Mouse (Mus musculus) layer of hippocampus, postnatal 36 days (tissue): Measurements from ENCODE around the gene Gm4985. TPM values are rescaled to one million over a fixed set of nuclear protein-coding genes. Genes with fewer than 3 reads are reported as not detected.
"Not testable (repeated sequence)": the region's sequence is repeated elsewhere in the genome, so short reads cannot be mapped to it uniquely, and the experiment has no call there.

ENCODE experiments used
- DNase-seq, 2 experiments: peaks; one replicate each; pipeline ENCODE4 v3.0.0; 2022
- microRNA-seq, 2 experiments: library from miRNA; unstranded; fragments of <30 nt; microRNA quantifications; one replicate each; pipeline ENCODE4 v1.2.0; 2021
- total RNA-seq, 2 experiments: library from RNA; stranded (reverse); gene quantifications; 2 replicates each; pipeline ENCODE4 v1.2.3; 2021

Gene Gm4985
- not detected for total RNA-seq

- not testable (repeated sequence) for DNase-seq
Observed at GRCm38 (mm10) chrX:23958834-23959233, at the start of gene Gm4985. TSS of gene Gm4985 (minus strand) at chrX:23958934.

DNA sequence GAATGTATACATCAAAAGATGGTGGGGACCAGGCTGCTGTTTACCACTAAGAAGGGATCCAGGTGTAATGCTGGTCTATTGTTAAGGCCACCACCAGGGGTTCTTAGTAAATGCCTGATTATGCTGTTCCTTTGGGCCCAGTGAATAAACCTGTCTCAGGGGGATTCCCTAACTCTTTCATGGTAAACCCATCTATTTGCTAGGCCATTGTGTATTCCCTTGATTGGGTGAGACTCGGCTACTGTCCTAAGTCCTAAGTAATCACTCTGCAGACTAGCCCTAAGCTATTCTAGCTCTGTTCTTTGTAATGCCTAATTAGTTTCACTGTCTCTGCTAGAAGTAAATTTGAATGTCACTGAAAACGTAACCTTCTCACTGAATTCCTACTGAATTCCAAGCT lies 4.6 kb downstream of the Gm4985 start:
- no peak for DNase-seq

Small RNA genes lying within 50 kb of the gene (microRNA-seq; reads per million reads assigned to microRNA genes)
- gene Gm25299: 0 reads per million in 2 experiments

Other genes starting within 250 kb of the Gm4985 start
- gene Gm4907, start 76.4 kb downstream of the Gm4985 start, total RNA-seq: not detected